Mouse (Mus musculus): ENCODE results near the gene Tspan2. TPM values are rescaled to one million over a fixed set of nuclear protein-coding genes. Genes with fewer than 3 reads are reported as not detected.

Tspan2 gene
- 8.4 and 10.1 TPM in 2 replicates for polyA plus RNA-seq (2014; fragmentation: Nextera tagmentation; extraction: Ambion mirVana)

DNA sequence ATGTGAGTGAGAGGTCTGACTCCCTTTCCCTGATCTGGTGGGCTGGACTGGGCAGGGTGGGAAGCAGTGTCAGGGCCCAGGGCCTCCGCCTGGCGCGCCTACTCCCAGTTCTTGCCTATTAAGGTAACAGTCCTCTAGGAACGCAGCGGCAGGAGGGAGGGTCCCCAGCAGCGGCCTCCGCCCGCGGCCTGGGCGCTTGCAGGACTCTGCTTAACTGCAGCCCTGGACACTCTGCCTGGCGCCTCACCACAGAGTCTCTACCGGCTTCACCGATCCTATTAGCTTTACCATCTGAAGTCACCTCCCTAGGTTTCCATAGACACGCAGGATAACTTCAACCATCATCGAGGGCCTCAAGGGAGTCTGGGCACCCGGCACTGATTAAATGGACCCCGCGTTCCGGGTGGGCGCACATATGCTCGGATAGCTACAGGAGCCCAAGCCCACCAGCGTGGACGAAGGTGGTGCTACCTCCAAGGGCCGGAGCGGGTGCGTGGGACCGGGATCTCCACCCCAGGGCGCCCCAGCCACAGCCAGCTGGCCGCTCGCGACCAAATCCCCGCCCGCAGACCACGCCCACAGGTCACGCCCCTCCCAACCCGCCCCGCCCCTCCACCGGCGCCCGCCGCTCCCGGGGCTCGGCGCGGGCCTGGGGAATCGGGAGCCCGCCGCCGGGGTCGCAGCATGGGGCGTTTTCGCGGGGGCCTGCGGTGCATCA is at the start of gene Tspan2:
Gene Tspan2, plus strand, starts transcription at position 217 of the 718 bp plus-strand sequence.
- Histone ChIP-seq H3K4me3 (ENCODE audit: low read depth, low read length) (peak within 1 kb of the TSS; percentile 69), H3K9ac (ENCODE audit: low read depth, low read length) (peak within 1 kb of the TSS; percentile 73), H3K36me3 (ENCODE audit: control insufficient read depth, insufficient read depth, low read length) (no peaks in the 10 kb centered on the region), H3K4me1 (ENCODE audit: control insufficient read depth, insufficient read depth, low read length) (peaks cover 3% of the 10 kb centered on the region; the same call in 1 of the 2 replicates), H3K27ac (replicated peaks; ENCODE audit: low read depth, low read length) (no peak within 1 kb of the TSS), H3K27me3 (replicated peaks; ENCODE audit: control insufficient read depth, insufficient read depth, low read length) (no peaks in the 10 kb centered on the region), H3K9me3 (ENCODE audit: control insufficient read depth, low read length) (no peaks in the 10 kb centered on the region), H3K4me2 (ENCODE audit: low read depth, low read length) (peak within 1 kb of the TSS; percentile 90)
- DNase-seq (ENCODE audit: low spot score) (peak; percentile 34), ATAC-seq (ENCODE audit: low read depth) (peak; percentile 85)
- WGBS = under 1% methylated on average over 24 of the region's 54 CpGs

- H3K4me3 ChIP-seq (ENCODE audit: low read depth, low read length) = no peak overlapping the region
- WGBS = 81% methylated on average over 5 of the region's 5 CpGs
- ATAC-seq (ENCODE audit: low read depth) (no peak), DNase-seq (ENCODE audit: low spot score) (no peak)
- no peaks in the 10 kb centered on the region for H3K9me3 ChIP-seq (ENCODE audit: control insufficient read depth, low read length)
- H3K4me2 ChIP-seq (ENCODE audit: low read depth, low read length) = no peak overlapping the region
- H3K36me3 ChIP-seq (ENCODE audit: control insufficient read depth, insufficient read depth, low read length) = no peaks in the 10 kb centered on the region
- no peaks in the 10 kb centered on the region for H3K27me3 ChIP-seq (replicated peaks; ENCODE audit: control insufficient read depth, insufficient read depth, low read length)
- H3K4me1 ChIP-seq (ENCODE audit: control insufficient read depth, insufficient read depth, low read length) = peaks cover 20% of the 10 kb centered on the region
- no peak overlapping the region for H3K9ac ChIP-seq (ENCODE audit: low read depth, low read length)
- H3K27ac ChIP-seq (replicated peaks; ENCODE audit: low read depth, low read length) = no peak overlapping the region
These were observed 47.5 kb upstream of the Tspan2 start for GRCm38 (mm10) chr3:102686861-102687260.

DNA sequence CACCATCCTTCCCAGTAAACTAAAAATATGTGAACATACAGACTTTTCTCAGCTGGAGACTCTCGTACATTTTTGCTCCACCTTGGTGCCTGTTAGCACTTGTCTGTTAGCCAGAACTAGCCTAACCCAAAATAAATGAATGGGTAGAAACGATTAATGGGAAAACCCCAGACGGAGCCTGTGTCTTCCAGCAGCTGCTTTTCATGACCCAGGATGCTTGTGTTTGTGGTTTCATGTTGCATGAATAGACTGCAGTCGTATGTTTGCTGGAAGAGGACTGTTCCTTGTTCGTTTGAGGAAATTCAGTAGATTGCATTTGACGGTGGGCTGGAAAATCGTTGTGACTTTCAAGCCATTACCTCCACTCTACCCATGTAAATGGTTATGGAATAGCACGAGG is 46.5 kb upstream of the Tspan2 start:
- Histone ChIP-seq H3K27me3 (replicated peaks; ENCODE audit: control insufficient read depth, insufficient read depth, low read length) (no peaks in the 10 kb centered on the region), H3K9me3 (ENCODE audit: control insufficient read depth, low read length) (no peaks in the 10 kb centered on the region), H3K4me1 (ENCODE audit: control insufficient read depth, insufficient read depth, low read length) (peaks cover 25% of the 10 kb centered on the region), H3K9ac (ENCODE audit: low read depth, low read length) (no peak overlapping the region), H3K4me2 (ENCODE audit: low read depth, low read length) (no peak overlapping the region), H3K27ac (replicated peaks; ENCODE audit: low read depth, low read length) (no peak overlapping the region; the same call in 1 of the 2 replicates), H3K4me3 (ENCODE audit: low read depth, low read length) (no peak overlapping the region), H3K36me3 (ENCODE audit: control insufficient read depth, insufficient read depth, low read length) (no peaks in the 10 kb centered on the region)
- DNase-seq (ENCODE audit: low spot score) = peak; percentile 72
- ATAC-seq (ENCODE audit: low read depth) = 0 out of 2 replicates have a peak, but pooled peaks have one; percentile 20
- WGBS = 27% methylated on average over 8 of the region's 8 CpGs

DNA sequence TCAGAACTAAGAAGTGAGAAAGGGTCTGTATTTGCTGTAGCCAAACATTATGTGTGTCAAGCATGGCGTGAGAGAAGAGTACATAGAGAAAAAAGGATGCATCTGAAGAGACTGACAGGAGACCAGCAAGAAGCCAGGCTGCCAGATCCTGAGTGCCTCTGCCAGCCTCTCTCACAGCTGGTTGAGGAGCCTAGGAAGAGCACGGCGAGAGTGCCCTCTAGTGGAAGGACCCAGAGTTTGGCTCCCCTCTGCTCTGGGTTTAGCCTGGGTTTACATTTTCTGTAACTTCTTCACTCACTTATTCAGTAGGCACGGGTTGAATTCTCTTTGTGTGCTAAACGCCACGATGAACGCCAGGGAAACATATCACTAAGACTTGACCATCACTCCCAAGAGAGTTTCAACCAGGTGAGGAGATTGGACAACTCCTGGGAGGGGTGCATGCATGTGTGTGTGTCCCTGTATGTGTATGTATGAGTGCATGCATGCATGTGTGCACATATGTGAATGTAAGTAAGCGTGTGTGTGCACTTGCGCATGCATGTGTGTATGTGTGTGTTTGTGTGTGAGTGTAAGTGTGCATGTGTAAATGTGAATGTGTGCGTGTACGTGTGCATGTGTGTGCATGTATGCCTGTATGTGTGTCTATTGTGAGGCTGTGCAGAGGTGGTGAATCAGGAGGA is 42.4 kb upstream of the Tspan2 start:
- Histone ChIP-seq H3K9ac (ENCODE audit: low read depth, low read length) (no peak overlapping the region), H3K4me3 (ENCODE audit: low read depth, low read length) (no peak overlapping the region), H3K36me3 (ENCODE audit: control insufficient read depth, insufficient read depth, low read length) (no peaks in the 10 kb centered on the region), H3K4me2 (ENCODE audit: low read depth, low read length) (0 out of 2 replicates have a peak overlapping the region, but pooled peaks have one; percentile 3), H3K9me3 (ENCODE audit: control insufficient read depth, low read length) (no peaks in the 10 kb centered on the region), H3K4me1 (ENCODE audit: control insufficient read depth, insufficient read depth, low read length) (peaks cover 28% of the 10 kb centered on the region), H3K27ac (replicated peaks; ENCODE audit: low read depth, low read length) (peak overlapping the region; percentile 35; the same call in 1 of the 2 replicates), H3K27me3 (replicated peaks; ENCODE audit: control insufficient read depth, insufficient read depth, low read length) (no peaks in the 10 kb centered on the region)
- 33% methylated on average over 11 of the region's 11 CpGs for WGBS
- peak; percentile 80 for ATAC-seq (ENCODE audit: low read depth)
- peak; percentile 92 for DNase-seq (ENCODE audit: low spot score)

- Histone ChIP-seq H3K9me3 (ENCODE audit: control insufficient read depth, low read length) (no peaks in the 10 kb centered on the region), H3K27me3 (replicated peaks; ENCODE audit: control insufficient read depth, insufficient read depth, low read length) (no peaks in the 10 kb centered on the region), H3K4me2 (ENCODE audit: low read depth, low read length) (0 out of 2 replicates have a peak overlapping the region, but pooled peaks have one; percentile 3), H3K36me3 (ENCODE audit: control insufficient read depth, insufficient read depth, low read length) (no peaks in the 10 kb centered on the region), H3K4me3 (ENCODE audit: low read depth, low read length) (no peak overlapping the region), H3K9ac (ENCODE audit: low read depth, low read length) (no peak overlapping the region), H3K4me1 (ENCODE audit: control insufficient read depth, insufficient read depth, low read length) (peaks cover 21% of the 10 kb centered on the region; the same call in 1 of the 2 replicates), H3K27ac (replicated peaks; ENCODE audit: low read depth, low read length) (peak overlapping the region; percentile 46)
- ATAC-seq (ENCODE audit: low read depth) (peak; percentile 30; the same call in 1 of the 2 replicates), DNase-seq (ENCODE audit: low spot score) (peak; percentile 76)
- 47% methylated on average over 7 of the region's 7 CpGs for WGBS
These were observed 41.5 kb upstream of the Tspan2 start for GRCm38 (mm10) chr3:102692758-102693325.

- 51% methylated on average over 2 of the region's 2 CpGs for WGBS
- Histone ChIP-seq H3K9me3 (ENCODE audit: control insufficient read depth, low read length) (no peaks in the 10 kb centered on the region), H3K4me3 (ENCODE audit: low read depth, low read length) (no peak overlapping the region), H3K27ac (replicated peaks; ENCODE audit: low read depth, low read length) (no peak overlapping the region), H3K4me1 (ENCODE audit: control insufficient read depth, insufficient read depth, low read length) (peaks cover 10% of the 10 kb centered on the region; the same call in 1 of the 2 replicates), H3K9ac (ENCODE audit: low read depth, low read length) (no peak overlapping the region), H3K27me3 (replicated peaks; ENCODE audit: control insufficient read depth, insufficient read depth, low read length) (no peaks in the 10 kb centered on the region), H3K4me2 (ENCODE audit: low read depth, low read length) (no peak overlapping the region), H3K36me3 (ENCODE audit: control insufficient read depth, insufficient read depth, low read length) (no peaks in the 10 kb centered on the region)
- DNase-seq (ENCODE audit: low spot score) (no peak), ATAC-seq (ENCODE audit: low read depth) (0 out of 2 replicates have a peak, but pooled peaks have one; percentile 22)
These were observed 36.2 kb upstream of the Tspan2 start for GRCm38 (mm10) chr3:102698127-102698526.

DNA sequence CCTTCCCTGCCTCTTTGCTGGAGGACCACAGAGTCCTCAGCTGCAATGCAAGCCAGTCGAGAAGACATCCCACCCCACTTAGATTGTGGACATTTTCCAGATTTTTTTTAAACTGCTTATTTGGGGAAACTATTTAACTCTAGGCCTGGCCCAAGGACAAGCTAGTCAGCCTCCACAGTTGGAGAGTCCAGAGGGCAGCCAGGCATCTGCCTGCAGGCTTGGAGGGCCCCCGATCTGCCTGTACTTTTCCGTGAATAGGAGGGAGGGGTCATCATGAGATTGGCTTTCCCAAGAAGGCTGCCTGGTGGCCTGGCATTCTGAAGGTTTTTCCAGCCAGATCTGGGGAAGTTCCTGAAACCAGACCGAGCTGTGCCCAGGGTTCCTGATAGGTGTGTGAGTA is 33.0 kb upstream of the Tspan2 start:
- Histone ChIP-seq H3K27me3 (replicated peaks; ENCODE audit: control insufficient read depth, insufficient read depth, low read length) (no peaks in the 10 kb centered on the region), H3K9ac (ENCODE audit: low read depth, low read length) (no peak overlapping the region), H3K9me3 (ENCODE audit: control insufficient read depth, low read length) (no peaks in the 10 kb centered on the region), H3K4me1 (ENCODE audit: control insufficient read depth, insufficient read depth, low read length) (peaks cover 20% of the 10 kb centered on the region), H3K36me3 (ENCODE audit: control insufficient read depth, insufficient read depth, low read length) (no peaks in the 10 kb centered on the region), H3K4me2 (ENCODE audit: low read depth, low read length) (no peak overlapping the region), H3K4me3 (ENCODE audit: low read depth, low read length) (no peak overlapping the region), H3K27ac (replicated peaks; ENCODE audit: low read depth, low read length) (no peak overlapping the region)
- ATAC-seq (ENCODE audit: low read depth) (no peak), DNase-seq (ENCODE audit: low spot score) (peak; percentile 57)
- 53% methylated on average over 4 of the region's 4 CpGs for WGBS

DNA sequence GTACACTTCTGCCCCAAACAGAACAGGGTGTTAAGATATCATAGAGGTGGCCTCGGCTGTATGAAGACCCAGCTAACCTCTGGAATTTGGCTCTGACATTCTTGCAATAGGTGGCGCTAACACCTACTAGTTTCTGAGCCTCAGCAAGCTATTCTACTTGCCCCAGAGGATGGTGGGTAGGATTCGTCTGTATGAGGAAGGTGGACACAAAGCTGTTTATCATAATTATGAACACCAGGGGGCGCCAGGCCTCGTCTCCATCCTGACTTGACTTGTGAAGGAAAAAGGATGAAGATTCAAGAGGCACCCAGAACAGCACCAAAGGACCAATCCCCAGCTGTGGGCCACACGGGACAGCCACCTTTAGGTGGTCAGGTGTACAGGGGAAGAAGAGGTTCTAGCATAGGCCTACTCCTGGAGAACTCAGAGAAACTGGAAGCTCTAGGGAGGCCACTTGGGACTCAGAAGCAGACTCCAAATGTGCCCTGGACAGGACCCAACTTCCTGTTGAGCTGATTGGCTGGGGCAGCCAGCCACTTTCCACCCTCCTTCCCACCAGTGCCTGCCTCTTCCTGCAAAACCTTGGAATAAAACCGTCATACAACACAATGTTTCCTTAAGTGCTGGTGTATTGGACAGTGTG is 32.3 kb upstream of the Tspan2 start:
- H3K4me2 ChIP-seq (ENCODE audit: low read depth, low read length) = no peak overlapping the region
- DNase-seq (ENCODE audit: low spot score) (no peak), ATAC-seq (ENCODE audit: low read depth) (no peak)
- H3K36me3 ChIP-seq (ENCODE audit: control insufficient read depth, insufficient read depth, low read length) = no peaks in the 10 kb centered on the region
- H3K27me3 ChIP-seq (replicated peaks; ENCODE audit: control insufficient read depth, insufficient read depth, low read length) = no peaks in the 10 kb centered on the region
- H3K9me3 ChIP-seq (ENCODE audit: control insufficient read depth, low read length) = no peaks in the 10 kb centered on the region
- H3K4me3 ChIP-seq (ENCODE audit: low read depth, low read length) = no peak overlapping the region
- H3K4me1 ChIP-seq (ENCODE audit: control insufficient read depth, insufficient read depth, low read length) = peaks cover 20% of the 10 kb centered on the region
- no peak overlapping the region for H3K27ac ChIP-seq (replicated peaks; ENCODE audit: low read depth, low read length)
- WGBS = 55% methylated on average over 7 of the region's 7 CpGs
- no peak overlapping the region for H3K9ac ChIP-seq (ENCODE audit: low read depth, low read length)
